Mouse (Mus musculus) urinary bladder, postnatal 0 days (tissue): Measurements from ENCODE around the gene Triap1. TPM values are rescaled to one million over a fixed set of nuclear protein-coding genes. Genes with fewer than 3 reads are reported as not detected.

Source experiments
- polyA plus RNA-seq: library from polyadenylated mRNA; unstranded; fragments of >200 nt; fragmentation: Nextera tagmentation; extraction: Ambion mirVana; gene quantifications from 2 replicates; pipeline ENCODE4 v1.2.1, GENCODE M21; 2015

Gene Triap1
- 57.1 TPM in 2 replicates for polyA plus RNA-seq

GRCm38 (mm10) chr5:115340577-115341313 is at the start of gene Triap1, which contains the start of gene Gatc:
Gene Triap1 (plus strand): TSS chr5:115341225.
Gene Gatc (minus strand): TSS chr5:115341178.

GRCm38 (mm10) chr5:115300792-115301614 is 40.0 kb upstream of the Triap1 start, which contains the start of gene Dynll1:
Gene Dynll1 (minus strand): TSS chr5:115300999.

DNA sequence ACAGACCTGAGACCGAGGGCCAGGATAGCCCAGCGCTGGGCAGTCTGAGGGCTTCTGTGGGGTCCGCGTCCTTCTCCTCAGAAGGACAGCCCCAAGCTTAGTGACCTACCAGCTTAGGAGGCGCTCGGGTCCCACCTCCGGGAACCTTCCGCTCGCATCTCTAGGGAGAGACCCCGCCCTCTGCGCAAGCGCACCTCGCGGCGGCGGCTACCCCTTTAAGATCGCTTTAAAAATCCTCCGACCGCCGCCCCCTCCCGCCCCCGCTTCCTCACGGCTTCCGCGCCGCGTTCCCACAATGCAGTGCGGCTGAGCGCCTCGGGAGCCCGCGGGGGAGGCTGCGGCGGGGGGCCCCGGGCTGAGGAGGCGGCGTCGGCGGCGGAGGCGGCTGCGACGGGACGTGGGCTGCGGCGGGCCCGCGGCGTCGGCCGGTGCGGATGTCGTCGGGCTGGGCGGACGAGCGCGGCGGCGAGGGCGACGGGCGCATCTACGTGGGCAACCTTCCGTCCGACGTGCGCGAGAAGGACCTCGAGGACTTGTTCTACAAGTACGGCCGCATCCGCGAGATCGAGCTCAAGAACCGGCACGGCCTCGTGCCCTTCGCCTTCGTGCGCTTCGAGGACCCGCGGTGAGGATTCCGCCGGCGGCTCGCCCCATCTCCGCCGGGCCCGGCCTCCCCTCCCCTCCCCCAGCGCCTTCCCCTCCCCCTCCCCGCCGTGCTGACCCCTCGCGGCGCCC is 14.0 kb upstream of the Triap1 start, which contains the start of gene Srsf9:
Gene Srsf9, plus strand, starts transcription at position 303 of the 735 bp plus-strand sequence.

DNA sequence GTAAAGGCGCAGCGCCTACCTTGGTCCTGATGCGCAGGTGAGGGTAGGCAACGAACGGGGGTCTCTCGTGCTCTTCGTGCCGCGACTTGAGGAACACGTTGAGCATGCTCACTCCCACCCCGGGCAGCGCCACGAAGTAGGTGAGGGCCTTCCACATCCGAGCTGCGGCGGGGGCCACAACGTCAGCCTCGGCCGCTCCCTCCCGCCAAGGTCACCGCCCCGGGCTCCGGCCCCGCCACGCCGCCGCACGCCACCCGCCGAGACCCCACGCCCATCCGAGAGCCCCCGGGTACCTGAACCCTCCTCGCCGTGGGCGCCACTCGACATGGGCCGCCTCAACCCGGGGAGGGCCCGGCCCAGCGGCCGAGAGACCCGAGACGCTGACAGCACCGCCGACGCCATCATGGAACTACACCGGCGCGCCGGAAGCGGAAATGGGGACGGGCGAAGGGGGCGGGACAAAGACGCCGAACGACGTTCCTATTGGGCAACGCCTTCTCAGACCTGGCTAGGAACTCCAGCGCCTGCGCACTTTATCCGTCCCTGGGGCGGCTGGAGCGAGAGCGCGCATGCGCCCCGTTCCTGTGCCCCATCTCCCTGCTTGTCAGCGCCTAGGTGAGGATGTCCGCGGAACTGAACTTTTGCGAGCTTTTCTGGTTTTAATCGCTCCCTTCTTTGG is 7.7 kb downstream of the Triap1 start, which contains the start of gene Cox6a1:
Gene Cox6a1, minus strand, starts transcription at position 436 of the 679 bp plus-strand sequence.

Other genes starting within 250 kb of the Triap1 start
- 29.1 and 29.8 TPM in 2 replicates for gene Gm10401, start 242.9 kb upstream of the Triap1 start, polyA plus RNA-seq
- gene Acads, start 221.9 kb upstream of the Triap1 start, polyA plus RNA-seq: 57.0 and 62.5 TPM in 2 replicates
- 15.0 and 15.1 TPM in 2 replicates for gene Unc119b, start 206.2 kb upstream of the Triap1 start, polyA plus RNA-seq
- 41.6 and 47.0 TPM in 2 replicates for gene Mlec, start 183.0 kb upstream of the Triap1 start, polyA plus RNA-seq
- gene Cabp1, start 146.8 kb upstream of the Triap1 start, polyA plus RNA-seq: 0.48 and 1.2 TPM in 2 replicates
- 55.1 and 57.7 TPM in 2 replicates for gene Pop5, start 105.4 kb upstream of the Triap1 start, polyA plus RNA-seq
- 118 and 129 TPM in 2 replicates for gene Rnf10, start 68.3 kb upstream of the Triap1 start, polyA plus RNA-seq
- gene Coq5, start 61.6 kb upstream of the Triap1 start, polyA plus RNA-seq: 24.6 and 27.9 TPM in 2 replicates
- gene Dynll1, start 40.2 kb upstream of the Triap1 start, polyA plus RNA-seq: 1,629 and 1,654 TPM in 2 replicates
- gene Srsf9, start 14.0 kb upstream of the Triap1 start, polyA plus RNA-seq: 119 and 134 TPM in 2 replicates
- gene Gatc, start within 50 bp of the Triap1 start, polyA plus RNA-seq: 11.7 and 15.4 TPM in 2 replicates
- gene Cox6a1, start 7.8 kb downstream of the Triap1 start, polyA plus RNA-seq: 1,380 and 1,477 TPM in 2 replicates
- gene Msi1, start 88.4 kb downstream of the Triap1 start, polyA plus RNA-seq: 0.98 and 1.5 TPM in 2 replicates
- not detected in 2 replicates for gene Pla2g1b, start 125.0 kb downstream of the Triap1 start, polyA plus RNA-seq
- gene Sirt4, start 143.5 kb downstream of the Triap1 start, polyA plus RNA-seq: 13.6 and 14.6 TPM in 2 replicates
- 30.1 and 30.2 TPM in 2 replicates for gene Pxn, start 165.5 kb downstream of the Triap1 start, polyA plus RNA-seq
- gene Rplp0, start 218.2 kb downstream of the Triap1 start, polyA plus RNA-seq: 1,280 and 1,369 TPM in 2 replicates
- gene Gcn1l1, start 224.0 kb downstream of the Triap1 start, polyA plus RNA-seq: 16.3 and 18.2 TPM in 2 replicates